Mouse (Mus musculus) ovary, postnatal 14 days (tissue): ENCODE data around the gene Cacfd1.
A peak's percentile ranks its signal among the peaks of the same experiment; 100 is the strongest.

Experiments used
- DNase-seq: peaks from one replicate; pipeline ENCODE4 v3.0.0; 2022; ENCODE audit warnings: low spot score

The Cacfd1 gene

GRCm38 (mm10) chr2:27026857-27027617, 17.3 kb downstream of the Cacfd1 start:
- DNase-seq: no peak

- peak; percentile 65 for DNase-seq
Measured at GRCm38 (mm10) chr2:27027618-27028436, 18.1 kb downstream of the Cacfd1 start, which contains the start of gene Slc2a6. TSS of gene Slc2a6 (minus strand) at chr2:27027998.

GRCm38 (mm10) chr2:27028437-27029015, 18.8 kb downstream of the Cacfd1 start:
- no peak for DNase-seq

GRCm38 (mm10) chr2:27032361-27032760, 22.6 kb downstream of the Cacfd1 start:
- no peak for DNase-seq

- DNase-seq: no peak
Measured at GRCm38 (mm10) chr2:27036003-27036402, 26.3 kb downstream of the Cacfd1 start.

- no peak for DNase-seq
Measured at GRCm38 (mm10) chr2:27037008-27037407, 27.3 kb downstream of the Cacfd1 start.

- DNase-seq: peak; percentile 76
Measured at GRCm38 (mm10) chr2:27038596-27038995, 28.9 kb downstream of the Cacfd1 start.

GRCm38 (mm10) chr2:27039286-27039685, 29.6 kb downstream of the Cacfd1 start:
- DNase-seq: no peak

- no peak for DNase-seq
Measured at GRCm38 (mm10) chr2:27042131-27042844, 32.6 kb downstream of the Cacfd1 start.

- peak; percentile 78 for DNase-seq
Measured at GRCm38 (mm10) chr2:27043461-27043860, 33.7 kb downstream of the Cacfd1 start.

- no peak for DNase-seq
Measured at GRCm38 (mm10) chr2:27044166-27044565, 34.4 kb downstream of the Cacfd1 start.

GRCm38 (mm10) chr2:27044641-27045040, 34.9 kb downstream of the Cacfd1 start:
- no peak for DNase-seq

GRCm38 (mm10) chr2:27045979-27046770, 36.4 kb downstream of the Cacfd1 start:
- DNase-seq: no peak

- DNase-seq: no peak
Measured at GRCm38 (mm10) chr2:27049408-27049807, 39.7 kb downstream of the Cacfd1 start.

GRCm38 (mm10) chr2:27058251-27058650, 48.5 kb downstream of the Cacfd1 start:
- DNase-seq: no peak

- no peak for DNase-seq
Measured at GRCm38 (mm10) chr2:27058751-27059150, 49.0 kb downstream of the Cacfd1 start.

GRCm38 (mm10) chr2:27059187-27059586, 49.5 kb downstream of the Cacfd1 start:
- DNase-seq: no peak

GRCm38 (mm10) chr2:27067124-27067523, 57.4 kb downstream of the Cacfd1 start:
- no peak for DNase-seq

GRCm38 (mm10) chr2:27067996-27068395, 58.3 kb downstream of the Cacfd1 start:
- DNase-seq: no peak

- no peak for DNase-seq
Measured at GRCm38 (mm10) chr2:27069646-27070045, 59.9 kb downstream of the Cacfd1 start.

- DNase-seq: no peak
Measured at GRCm38 (mm10) chr2:27070247-27070813, 60.6 kb downstream of the Cacfd1 start.
